Mouse (Mus musculus): Measurements from ENCODE around the gene Rad50.

Rad50 gene

DNA sequence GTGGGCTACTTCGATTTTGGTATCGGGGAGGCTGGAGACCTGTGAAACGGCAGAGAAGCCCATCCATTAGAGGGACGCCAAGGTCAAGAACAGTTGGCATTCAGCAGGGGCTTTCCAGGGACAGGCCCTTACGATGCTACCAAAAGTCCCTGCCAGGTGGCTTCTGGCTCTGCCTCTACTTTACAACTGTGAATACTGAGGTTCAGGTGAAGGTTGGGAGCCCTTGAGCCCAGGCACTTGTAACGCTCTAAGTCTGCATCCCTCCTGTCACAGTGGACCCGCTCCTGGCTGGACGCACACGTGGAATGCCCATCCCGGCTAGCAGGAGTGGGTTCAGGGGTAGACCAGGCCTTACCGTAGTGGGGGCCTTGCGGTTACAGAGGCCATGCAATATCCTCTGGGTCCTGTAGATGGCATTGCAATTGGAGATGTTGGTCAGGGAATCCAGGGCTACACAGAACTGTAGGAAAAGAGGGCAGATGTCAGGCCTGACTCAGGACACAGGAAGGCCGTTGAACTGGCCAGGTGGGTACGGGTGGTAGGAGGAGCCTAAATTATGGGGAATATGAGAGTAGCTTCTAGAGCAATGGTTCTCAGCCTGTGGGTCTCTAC, 74.9 kb downstream of the Rad50 start:
- no peak for DNase-seq

DNA sequence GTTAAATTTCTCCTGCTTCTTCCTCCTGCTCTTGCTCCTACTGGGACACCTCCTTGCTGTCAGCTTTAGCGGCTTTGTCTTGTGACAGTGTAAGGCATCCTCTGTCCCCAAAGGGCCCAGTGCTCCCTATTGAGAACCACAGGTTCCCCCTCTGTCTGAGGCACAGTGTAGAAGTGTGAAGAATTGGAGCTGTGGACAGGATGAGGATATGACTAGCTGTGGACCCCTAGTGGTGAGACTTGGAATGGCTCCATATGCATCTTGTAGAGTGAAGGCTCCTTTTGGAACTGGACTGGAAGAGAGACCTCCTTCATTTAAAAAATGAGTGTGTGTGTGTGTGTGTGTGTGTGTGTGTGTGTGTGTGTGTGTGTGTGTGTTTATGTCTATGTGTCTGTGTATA, 79.3 kb downstream of the Rad50 start:
- DNase-seq = peak; percentile 35 to 78

DNA sequence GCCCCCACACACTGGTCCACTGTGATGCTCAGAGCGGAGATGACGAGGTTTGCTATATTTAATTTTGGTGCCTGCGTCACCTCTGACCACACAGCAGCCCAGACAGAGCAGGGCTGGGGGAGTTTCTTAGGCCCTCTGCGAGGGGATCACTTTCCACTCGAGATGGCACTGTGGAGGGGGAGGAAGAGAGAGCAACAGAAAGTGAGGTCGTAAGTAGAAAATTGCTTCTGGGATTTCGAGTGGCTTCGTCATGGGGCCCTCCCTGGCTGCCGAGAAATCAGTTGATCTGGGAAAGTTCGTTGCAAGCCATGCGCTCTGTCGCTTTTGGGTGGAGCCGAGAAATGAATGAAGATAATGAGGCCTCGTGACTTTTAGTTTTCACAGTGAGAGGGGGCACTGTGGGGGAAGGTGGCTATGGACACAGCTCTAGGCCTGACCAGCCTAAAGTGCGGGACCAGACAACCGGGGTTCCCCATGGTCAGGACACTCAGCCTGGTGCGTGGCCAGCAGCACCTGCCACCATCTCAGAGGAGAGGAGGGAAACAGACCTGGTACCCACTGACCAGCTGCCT, 80.2 kb downstream of the Rad50 start:
- DNase-seq = no peak

DNA sequence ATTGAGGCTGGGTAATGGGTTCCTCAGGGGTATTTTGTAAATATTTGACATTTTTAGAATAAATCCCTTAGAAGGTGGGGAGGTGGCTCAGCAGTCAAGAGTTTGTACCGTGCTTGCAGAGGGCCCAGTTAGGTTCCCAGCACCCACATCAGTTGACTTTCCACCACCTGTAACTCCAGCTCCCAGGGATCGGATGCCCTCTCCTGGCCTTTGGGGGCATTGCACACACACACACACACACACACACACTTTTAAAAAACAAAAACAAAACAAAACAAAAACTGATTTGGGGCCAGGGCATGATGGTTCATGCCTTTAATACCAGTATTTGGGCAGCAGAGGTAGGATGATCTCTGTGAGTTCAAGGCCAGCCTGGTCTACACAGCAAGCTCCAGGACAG, 83.0 kb downstream of the Rad50 start:
- DNase-seq = no peak

DNA sequence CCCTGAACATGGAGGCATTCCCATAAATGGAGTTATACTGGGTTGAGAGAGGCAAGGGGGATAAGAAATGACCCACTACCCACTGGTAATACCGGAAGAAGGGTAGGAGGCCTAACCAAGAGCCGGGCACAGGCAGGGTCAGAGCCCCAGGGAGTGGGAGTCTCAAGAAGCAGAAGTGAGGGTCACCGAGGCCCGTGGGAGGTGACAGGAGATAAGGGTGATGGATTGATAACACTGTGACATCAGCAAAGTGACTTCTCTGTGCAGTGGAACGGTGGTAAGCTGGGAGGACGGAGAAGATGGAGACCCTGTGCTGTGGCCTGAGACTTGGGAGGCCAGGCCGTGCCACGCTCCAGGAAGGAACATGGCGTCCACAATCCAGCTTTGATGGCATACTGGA, 83.5 kb downstream of the Rad50 start:
- DNase-seq = no peak

DNA sequence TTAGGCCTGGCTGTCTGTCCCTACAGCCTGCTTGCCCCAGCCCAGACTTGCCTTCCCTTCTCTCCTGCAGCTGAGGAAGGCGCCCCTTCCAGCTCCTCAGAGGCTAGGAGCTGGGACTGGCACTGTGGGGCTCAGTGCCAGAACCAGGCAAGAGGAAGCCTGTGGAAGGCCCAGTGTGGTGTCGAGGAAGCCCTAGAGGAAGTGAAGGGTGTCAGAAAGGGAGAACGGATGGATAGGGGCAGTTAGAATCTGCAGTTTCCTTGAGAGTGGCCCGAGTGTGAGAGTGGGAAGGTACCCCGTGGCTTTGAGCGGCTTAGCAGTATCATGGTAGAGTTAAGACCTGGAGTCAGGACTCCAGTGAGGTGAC, 84.7 kb downstream of the Rad50 start:
- DNase-seq = no peak

DNA sequence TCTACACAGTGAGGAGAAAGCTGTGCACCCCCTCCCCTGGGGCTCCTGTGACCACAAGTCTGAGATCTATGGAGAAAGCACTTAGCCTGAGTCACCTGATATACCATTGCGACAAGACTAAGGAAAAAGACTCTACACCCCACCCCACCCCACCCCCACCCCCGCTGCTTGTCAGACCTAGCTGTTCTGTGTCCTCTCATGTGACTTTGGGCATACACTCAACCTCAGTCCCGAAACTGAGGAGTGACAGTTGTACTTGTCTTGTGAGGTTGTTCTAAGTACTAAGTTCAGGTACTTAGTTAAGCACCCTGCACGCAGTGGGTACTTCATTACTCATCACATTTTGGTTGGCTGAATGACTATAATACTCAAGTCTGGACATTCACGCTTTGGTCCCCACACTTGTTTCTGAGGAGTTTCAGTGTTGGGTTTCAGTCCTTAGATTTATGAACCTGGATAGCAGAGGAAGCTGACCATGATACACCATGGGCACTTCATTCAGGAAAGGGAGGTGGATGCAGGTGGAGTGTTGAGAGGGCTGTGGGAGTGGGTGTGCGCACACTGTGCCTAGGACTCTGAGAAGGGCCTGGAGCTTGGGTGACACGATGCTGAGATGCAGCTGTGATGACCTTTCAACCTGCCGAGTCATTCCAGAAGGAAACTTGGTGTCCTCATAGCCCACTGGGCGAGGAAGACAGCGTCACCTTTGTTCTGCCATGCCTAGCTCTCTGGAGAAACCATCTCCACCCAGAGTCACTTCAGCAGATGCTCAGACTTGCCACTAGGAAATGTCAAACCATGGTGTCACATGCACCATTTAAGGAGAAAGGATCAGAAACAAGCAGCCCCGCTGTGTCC, 85.3 kb downstream of the Rad50 start:
- no peak for DNase-seq

DNA sequence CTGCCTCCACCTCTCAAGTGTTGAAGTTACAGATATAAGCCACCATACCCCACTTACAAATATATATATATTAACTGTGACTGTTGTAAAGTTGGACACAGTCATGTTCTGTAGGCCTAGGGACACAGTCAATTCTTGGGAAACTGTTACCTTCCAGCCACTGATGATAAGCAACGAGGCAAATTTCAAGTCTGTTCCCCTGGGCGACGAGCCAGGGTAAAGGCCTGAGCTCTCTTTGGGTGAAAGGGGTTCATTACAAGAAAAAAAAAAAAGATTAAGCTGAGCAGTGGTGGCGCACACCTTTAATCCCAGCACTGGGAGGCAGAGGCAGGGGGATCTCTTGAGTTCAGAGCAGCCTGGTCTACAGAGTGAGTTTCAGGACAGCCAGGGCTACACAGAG, 87.0 kb downstream of the Rad50 start:
- DNase-seq = no peak

DNA sequence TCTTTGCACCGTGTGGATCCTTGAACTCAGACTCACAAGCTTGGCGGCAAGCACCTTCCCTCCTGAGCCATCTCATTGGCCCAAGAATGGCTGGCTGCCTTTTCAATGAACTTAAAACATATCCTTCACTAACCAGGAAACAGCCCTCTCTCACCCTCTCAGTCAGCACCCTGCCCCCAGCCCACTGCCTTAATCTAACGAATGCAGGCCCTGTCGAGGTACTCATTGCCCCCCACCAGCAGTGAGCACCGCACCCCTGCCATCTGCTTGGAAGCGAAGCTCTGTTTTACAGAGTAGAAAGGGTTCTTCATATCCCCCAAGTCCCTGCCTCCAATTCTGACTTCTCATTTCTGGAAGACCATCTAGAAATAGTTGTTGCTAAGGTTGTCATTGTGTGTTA, 87.7 kb downstream of the Rad50 start:
- DNase-seq = no peak

DNA sequence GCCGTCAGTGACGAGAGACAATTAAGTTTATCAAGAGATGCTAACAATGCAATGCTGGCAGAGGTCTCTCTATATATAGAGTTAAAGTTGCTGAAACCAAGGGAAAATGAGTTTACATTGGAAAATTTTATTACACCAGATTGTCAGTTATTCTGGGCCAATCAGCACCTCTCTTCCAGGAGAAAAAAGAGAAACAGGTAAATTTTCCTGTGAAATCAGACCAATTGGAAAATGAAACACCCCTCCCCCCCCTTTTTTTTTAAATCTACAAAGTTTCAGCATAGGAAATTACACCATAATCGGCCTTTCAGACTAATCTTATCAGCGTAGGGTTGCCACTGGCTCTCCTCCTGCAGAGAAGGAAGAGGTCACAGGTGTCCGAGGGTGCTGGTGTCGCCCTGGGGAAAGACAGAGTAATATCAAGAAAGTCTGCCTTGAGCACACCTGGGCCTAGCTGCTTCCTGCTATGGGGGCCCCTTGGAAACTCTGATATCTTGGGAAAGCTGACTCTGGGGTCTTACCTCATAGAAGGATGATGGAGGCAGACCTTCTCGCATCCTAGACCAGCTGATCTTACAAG, 88.4 kb downstream of the Rad50 start, which contains the start of gene Il4:
TSS of gene Il4 (minus strand) at position 51 of the 580 bp plus-strand sequence.
- no peak for DNase-seq

DNA sequence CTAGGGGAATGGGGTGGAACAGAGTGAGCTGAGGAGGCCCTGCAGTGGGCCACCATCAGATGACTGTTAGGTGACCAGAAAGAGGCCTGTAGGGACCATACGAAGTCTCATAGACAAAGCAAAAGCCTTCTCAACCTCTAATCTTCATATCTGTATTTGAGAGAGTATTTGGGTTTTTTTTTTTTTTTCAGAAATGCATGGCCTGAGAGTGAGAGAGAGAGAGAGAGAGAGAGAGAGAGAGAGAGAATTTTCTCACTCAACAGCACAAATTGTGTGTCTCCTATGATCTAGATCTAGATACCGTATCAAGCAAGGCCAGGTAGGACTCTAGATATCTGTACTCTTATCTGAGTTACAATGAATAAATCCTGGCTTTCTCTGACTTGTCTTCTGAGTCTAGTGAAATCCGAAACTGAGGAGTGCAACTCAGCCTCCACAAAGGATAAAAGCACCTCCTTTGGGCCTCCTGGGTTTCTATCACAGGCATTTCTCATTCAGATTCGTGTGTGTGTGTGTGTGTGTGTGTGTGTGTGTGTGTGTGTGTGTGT, 89.5 kb downstream of the Rad50 start:
- DNase-seq = no peak

DNA sequence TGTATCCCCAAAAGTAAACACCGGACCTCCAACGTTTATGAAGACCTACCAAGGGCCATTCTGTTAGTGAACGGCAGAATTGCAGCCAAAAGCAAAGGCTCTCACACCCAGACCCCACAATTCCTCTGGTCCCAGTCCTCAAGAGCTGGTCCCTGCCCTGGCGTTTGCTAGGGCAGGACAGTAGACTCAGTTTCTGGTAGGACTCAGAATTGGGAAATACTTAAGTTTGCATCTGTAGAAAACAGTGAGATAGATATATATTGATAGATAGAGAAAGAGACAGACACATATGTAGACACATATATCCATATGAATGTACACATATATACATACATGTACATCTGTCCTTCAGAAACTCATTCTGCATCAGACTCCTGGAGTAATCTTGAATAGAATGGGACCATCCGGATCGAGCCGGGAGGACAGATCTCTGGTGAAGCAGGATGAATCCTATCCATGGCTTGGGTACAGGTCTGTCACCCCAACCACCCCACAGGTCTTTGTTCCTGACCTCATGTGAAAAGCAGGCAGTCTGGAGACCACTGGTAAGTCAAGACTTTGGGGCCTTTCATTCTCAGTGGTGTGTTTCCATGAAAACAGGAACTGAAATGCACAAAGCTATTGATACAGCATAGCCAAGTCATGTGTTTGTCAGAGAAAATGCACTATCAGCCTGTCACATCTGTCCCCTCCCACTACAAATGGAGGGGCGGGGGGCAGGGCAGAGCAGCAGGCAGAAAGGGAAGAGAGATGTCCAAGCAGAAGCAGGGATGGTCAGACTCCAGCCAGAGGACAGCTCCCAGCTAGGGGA, 90.2 kb downstream of the Rad50 start:
- no peak for DNase-seq

DNA sequence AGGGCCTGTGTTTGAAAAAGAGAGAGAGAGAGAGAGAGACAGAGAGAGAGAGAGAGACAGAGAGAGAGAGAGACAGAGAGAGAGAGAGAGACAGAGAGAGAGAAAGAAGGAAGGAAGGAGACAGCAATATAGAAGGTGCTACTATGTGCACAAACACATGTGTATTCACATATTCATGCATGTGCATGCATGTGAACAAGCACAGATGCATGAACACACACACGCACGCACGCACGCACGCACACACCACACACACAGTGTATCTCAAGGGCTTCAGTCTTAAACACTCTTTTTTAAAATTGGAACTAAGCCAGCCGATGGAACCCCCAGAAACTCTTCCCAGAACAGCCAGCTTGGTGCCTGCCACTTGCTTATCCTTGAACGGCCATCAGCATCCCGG, 91.5 kb downstream of the Rad50 start:
- no peak for DNase-seq

DNA sequence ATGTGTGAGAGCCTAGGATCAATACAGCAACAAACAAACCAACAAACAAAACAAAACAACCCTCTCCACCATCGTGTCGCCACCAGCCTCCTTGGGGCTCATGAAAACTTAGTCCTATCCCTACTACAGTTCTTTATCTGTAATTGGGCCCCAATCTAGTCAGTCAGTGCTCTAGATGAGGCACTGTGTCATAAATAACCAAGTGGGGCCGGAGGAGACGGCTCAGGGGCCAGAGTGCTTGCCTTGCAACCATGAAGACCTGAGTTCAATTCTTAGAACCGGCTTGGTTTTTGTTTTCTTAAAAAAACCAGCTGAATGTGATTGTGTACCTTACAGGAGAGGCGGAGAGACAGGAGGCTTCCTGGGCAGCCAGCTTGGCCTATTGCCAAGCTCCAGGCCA, 91.9 kb downstream of the Rad50 start:
- no peak for DNase-seq

DNA sequence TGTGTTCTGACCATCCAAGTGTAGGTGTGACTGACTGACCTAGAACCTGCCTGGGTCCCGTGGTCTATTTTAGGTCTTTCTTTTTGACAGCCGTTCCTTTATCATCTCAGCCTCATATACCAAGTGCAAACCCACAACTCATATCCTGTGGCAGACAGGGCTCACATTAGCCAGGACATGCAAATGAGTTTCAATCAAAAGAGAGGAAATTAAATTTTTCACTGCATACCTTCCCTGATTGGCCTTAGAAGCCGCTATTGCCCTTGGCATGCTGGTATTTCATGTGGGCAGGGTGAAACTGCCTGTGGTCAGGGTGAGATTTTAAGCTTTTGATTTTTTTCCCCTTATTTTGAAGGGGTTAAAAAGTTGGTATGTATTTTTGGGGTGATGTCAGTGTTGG, 97.4 kb downstream of the Rad50 start:
- DNase-seq = no peak

DNA sequence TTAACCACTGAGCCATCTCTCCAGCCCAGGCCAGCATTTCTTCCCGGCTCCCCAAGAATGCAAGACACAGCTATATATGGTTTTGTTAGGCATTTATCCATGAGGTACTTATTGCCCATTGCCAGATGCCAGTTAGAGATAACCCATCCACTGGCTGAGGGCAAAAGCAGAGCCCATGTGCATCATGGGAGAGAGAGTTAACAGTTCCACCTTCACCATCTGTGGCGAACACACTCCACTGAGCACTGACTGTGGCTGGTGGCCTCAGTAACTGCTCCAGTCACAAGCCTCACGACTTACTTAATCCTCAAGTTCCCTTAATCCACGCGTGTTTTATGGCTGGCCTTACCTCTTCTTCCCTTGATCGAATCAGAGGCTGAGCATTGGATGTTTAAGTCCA, 97.9 kb downstream of the Rad50 start:
- DNase-seq = no peak

DNA sequence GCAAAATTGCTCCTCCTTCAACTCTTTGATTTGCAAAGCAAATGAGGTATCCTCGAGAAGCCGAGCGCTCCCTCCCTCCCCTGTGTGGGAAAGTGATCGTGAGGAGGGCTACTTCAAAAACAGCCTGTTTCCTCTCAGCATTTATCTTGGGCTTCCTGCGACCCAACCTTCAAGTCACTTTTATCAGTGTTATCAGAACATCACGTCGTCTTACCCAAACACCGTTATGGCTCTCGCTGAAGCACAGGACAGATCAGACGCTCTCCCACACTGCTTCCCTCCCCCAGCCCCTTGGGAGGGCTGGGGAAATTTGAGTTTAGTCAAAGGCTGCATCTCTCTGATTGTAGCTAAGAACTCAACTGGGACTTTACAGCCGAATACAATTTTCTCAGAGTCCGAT, 101.5 kb downstream of the Rad50 start:
- no peak for DNase-seq

DNA sequence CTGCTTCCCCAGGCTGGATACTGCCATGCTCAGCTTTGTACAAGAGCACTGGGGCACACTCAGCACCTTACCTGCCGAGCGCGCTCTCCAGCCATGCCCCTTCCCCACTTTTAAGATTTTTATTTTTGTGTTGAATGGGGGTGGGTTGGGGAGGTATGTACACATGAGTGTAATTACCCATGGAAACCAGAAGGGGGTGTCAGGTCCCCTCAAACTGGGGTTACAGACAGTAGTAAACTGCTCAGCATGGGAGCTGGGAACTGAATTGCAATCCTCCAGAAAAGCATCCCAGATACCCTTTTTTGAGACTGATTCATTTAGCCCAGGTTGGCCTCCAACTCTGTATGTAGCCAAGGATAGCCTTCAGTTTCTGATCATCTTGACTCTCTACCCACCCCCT, 102.1 kb downstream of the Rad50 start:
- no peak for DNase-seq

All from kidney, adult 8-10 months (tissue).